Mouse (Mus musculus) natural killer cell, adult 2 months (primary cell): ENCODE measurements around the gene Sgcd.

Experiments
- DNase-seq, 2 experiments: peaks; one replicate each; pipeline ENCODE4 v3.0.0; 2022; ENCODE audit warnings: low spot score in 2 of 2

The Sgcd gene

GRCm38 (mm10) chr11:47988697-47989533, at the start of gene Sgcd:
TSS of gene Sgcd (minus strand) at chr11:47988969.
- DNase-seq: no peak

- DNase-seq: no peak
These were observed 49.3 kb upstream of the Sgcd start for GRCm38 (mm10) chr11:48038051-48038450.

GRCm38 (mm10) chr11:48012836-48013235, 24.1 kb upstream of the Sgcd start:
- no peak for DNase-seq

GRCm38 (mm10) chr11:47988333-47988696, 454 bp downstream of the Sgcd start:
- no peak for DNase-seq

GRCm38 (mm10) chr11:47987893-47988267, 889 bp downstream of the Sgcd start:
- DNase-seq: no peak

- no peak for DNase-seq
These were observed 1.4 kb downstream of the Sgcd start for GRCm38 (mm10) chr11:47987251-47987892.

- DNase-seq: no peak
These were observed 6.6 kb downstream of the Sgcd start for GRCm38 (mm10) chr11:47982152-47982551.

- DNase-seq: no peak
These were observed 7.7 kb downstream of the Sgcd start for GRCm38 (mm10) chr11:47981108-47981507.

- DNase-seq: no peak
These were observed 35.5 kb downstream of the Sgcd start for GRCm38 (mm10) chr11:47953291-47953690.

GRCm38 (mm10) chr11:47952366-47952765, 36.4 kb downstream of the Sgcd start:
- DNase-seq: no peak

GRCm38 (mm10) chr11:47939795-47940194, 49.0 kb downstream of the Sgcd start:
- DNase-seq: no peak

- DNase-seq: no peak
These were observed 71.2 kb downstream of the Sgcd start for GRCm38 (mm10) chr11:47917616-47918015.

GRCm38 (mm10) chr11:47891617-47892172, 97.1 kb downstream of the Sgcd start:
- DNase-seq: no peak

- no peak for DNase-seq
These were observed 98.5 kb downstream of the Sgcd start for GRCm38 (mm10) chr11:47890315-47890714.

- no peak for DNase-seq
These were observed 103.5 kb downstream of the Sgcd start for GRCm38 (mm10) chr11:47885310-47885709.

- DNase-seq: no peak
These were observed 105.2 kb downstream of the Sgcd start for GRCm38 (mm10) chr11:47883545-47883944.

GRCm38 (mm10) chr11:47876633-47877170, 112.1 kb downstream of the Sgcd start:
- DNase-seq: no peak

- DNase-seq: no peak
These were observed 142.9 kb downstream of the Sgcd start for GRCm38 (mm10) chr11:47845894-47846293.

- no peak for DNase-seq
These were observed 155.5 kb downstream of the Sgcd start for GRCm38 (mm10) chr11:47833283-47833682.

- DNase-seq: no peak
These were observed 178.5 kb downstream of the Sgcd start for GRCm38 (mm10) chr11:47810307-47810706.

GRCm38 (mm10) chr11:47804101-47804715, 184.6 kb downstream of the Sgcd start:
- no peak for DNase-seq

- no peak for DNase-seq
These were observed 210.9 kb downstream of the Sgcd start for GRCm38 (mm10) chr11:47777916-47778226.
